Comparison of ENCODE assay signal across 21 mouse cellular contexts in genomic region chr12:5921262-5921661, GRCm38 (mm10).
DNase-seq lines count a peak whose midpoint lies in the region; ATAC-seq and TF ChIP-seq lines count a peak whose summit lies in the region.
"Had no signal": no experiment of that assay in that cellular context is flagged by ENCODE, and none has a peak within 500 bp of the region (broad histone marks: within the 10 kb centered on the region; RNA-seq: fewer than 3 reads in every experiment).

No protein-coding gene starts in this region.

- H3K4me3 ChIP-seq in forebrain, embryonic 13.5 days = no peak overlapping the region
- no peak overlapping the region for H3K4me3 ChIP-seq in forebrain, embryonic 12.5 days (replicated peaks)
- no peak overlapping the region for H3K4me3 ChIP-seq in forebrain, postnatal 0 days (ENCODE audit: low read depth, low read length)
- H3K4me3 ChIP-seq: heart, embryonic 13.5 days; hindbrain, embryonic 13.5 days; limb, embryonic 10.5 days; megakaryocyte, embryonic 14.5 days; midbrain, embryonic 15.5 days; stomach, embryonic 15.5 days had no signal

- no peaks in the 10 kb centered on the region for H3K4me1 ChIP-seq in forebrain, embryonic 13.5 days
- H3K4me1 ChIP-seq in forebrain, embryonic 12.5 days = no peaks in the 10 kb centered on the region
- peaks cover 5% of the 10 kb centered on the region for H3K4me1 ChIP-seq in forebrain, postnatal 0 days (ENCODE audit: insufficient read depth)
- H3K4me1 ChIP-seq: heart, embryonic 13.5 days; limb, embryonic 10.5 days; megakaryocyte, embryonic 14.5 days; midbrain, embryonic 15.5 days; stomach, embryonic 15.5 days had no signal

- no peak for TF ChIP-seq CTCF in forebrain, postnatal 0 days (IDR thresholded peaks at IDR 0.05; ENCODE audit: low read depth)

- no peak overlapping the region for H3K4me2 ChIP-seq in forebrain, embryonic 13.5 days
- H3K4me2 ChIP-seq in forebrain, embryonic 12.5 days = no peak overlapping the region
- H3K4me2 ChIP-seq in forebrain, postnatal 0 days (ENCODE audit: low read depth) = no peak overlapping the region
- H3K4me2 ChIP-seq: heart, embryonic 13.5 days; hindbrain, embryonic 13.5 days; midbrain, embryonic 15.5 days; stomach, embryonic 15.5 days had no signal

- peak; percentile 27 for DNase-seq in Muller cell, postnatal 12 days (ENCODE audit: inconsistent ontology term)
- peak; percentile 31 for DNase-seq in cerebellum, adult 9-10 months
- DNase-seq in forebrain, postnatal 0 days = peak; percentile 72
- no peak for DNase-seq in B cell, adult 2 months
- no peak for DNase-seq in right cerebral cortex, adult 2 months (ENCODE audit: low spot score in 2 of 2)
- DNase-seq in adrenal gland, adult 8-10 months = no peak
- DNase-seq: gastrocnemius, postnatal 10 days; heart, adult 11 months; kidney, adult 8-10 months; kidney, postnatal 14 days; liver, postnatal 0 days; lung, postnatal 14 days; thymus, adult 18-20 months had no signal

- peak; percentile 38; the same call in 1 of the 2 replicates for ATAC-seq in forebrain, embryonic 13.5 days
- no peak for ATAC-seq in forebrain, embryonic 12.5 days (ENCODE audit: low FRiP score)
- ATAC-seq in forebrain, postnatal 0 days = peak; percentile 71
- ATAC-seq: liver, postnatal 0 days; midbrain, embryonic 15.5 days had no signal

- H3K9me3 ChIP-seq in forebrain, embryonic 13.5 days (replicated peaks) = no peaks in the 10 kb centered on the region
- no peaks in the 10 kb centered on the region for H3K9me3 ChIP-seq in forebrain, embryonic 12.5 days
- no peaks in the 10 kb centered on the region for H3K9me3 ChIP-seq in forebrain, postnatal 0 days (ENCODE audit: low read length)
- H3K9me3 ChIP-seq: heart, embryonic 13.5 days; hindbrain, embryonic 13.5 days; limb, embryonic 10.5 days; megakaryocyte, embryonic 14.5 days; midbrain, embryonic 15.5 days; stomach, embryonic 15.5 days had no signal

- H3K27me3 ChIP-seq in forebrain, embryonic 13.5 days = no peaks in the 10 kb centered on the region
- H3K27me3 ChIP-seq in forebrain, embryonic 12.5 days = no peaks in the 10 kb centered on the region
- H3K27me3 ChIP-seq in forebrain, postnatal 0 days (ENCODE audit: insufficient read depth, low read length) = no peaks in the 10 kb centered on the region
- H3K27me3 ChIP-seq: heart, embryonic 13.5 days; hindbrain, embryonic 13.5 days; megakaryocyte, embryonic 14.5 days; midbrain, embryonic 15.5 days; stomach, embryonic 15.5 days had no signal

- no peaks in the 10 kb centered on the region for H3K36me3 ChIP-seq in forebrain, embryonic 13.5 days (ENCODE audit: poor library complexity, severe bottlenecking)
- H3K36me3 ChIP-seq in forebrain, embryonic 12.5 days (replicated peaks) = no peaks in the 10 kb centered on the region
- H3K36me3 ChIP-seq in forebrain, postnatal 0 days (ENCODE audit: insufficient read depth) = no peaks in the 10 kb centered on the region
- H3K36me3 ChIP-seq: heart, embryonic 13.5 days; hindbrain, embryonic 13.5 days; limb, embryonic 10.5 days; midbrain, embryonic 15.5 days; stomach, embryonic 15.5 days had no signal

- H3K9ac ChIP-seq in forebrain, embryonic 13.5 days = no peak overlapping the region
- no peak overlapping the region for H3K9ac ChIP-seq in forebrain, embryonic 12.5 days
- no peak overlapping the region for H3K9ac ChIP-seq in forebrain, postnatal 0 days
- H3K9ac ChIP-seq: heart, embryonic 13.5 days; hindbrain, embryonic 13.5 days; liver, postnatal 0 days; midbrain, embryonic 15.5 days; stomach, embryonic 15.5 days had no signal

- 97% methylated on average over 1 of the region's 1 CpGs for WGBS in forebrain, embryonic 13.5 days
- WGBS in forebrain, embryonic 12.5 days = 100% methylated on average over 1 of the region's 1 CpGs
- 78% methylated on average over 1 of the region's 1 CpGs for WGBS in forebrain, postnatal 0 days

- H3K27ac ChIP-seq in forebrain, embryonic 13.5 days = no peak overlapping the region
- H3K27ac ChIP-seq in forebrain, embryonic 12.5 days = no peak overlapping the region
- H3K27ac ChIP-seq in forebrain, postnatal 0 days (ENCODE audit: low read depth, low read length) = no peak overlapping the region; the same call in 1 of the 2 replicates
- H3K27ac ChIP-seq: heart, embryonic 13.5 days; hindbrain, embryonic 13.5 days; limb, embryonic 10.5 days; midbrain, embryonic 15.5 days; stomach, embryonic 15.5 days had no signal

Comparison
In these comparisons a context has a peak if more than half of its experiments do, and no peak if none do; other contexts are left out.
1. DNase-seq: peak in Muller cell, postnatal 12 days (single experiment), cerebellum, adult 9-10 months (single experiment) and forebrain, postnatal 0 days (single experiment); none in B cell, adult 2 months (0 of 2), right cerebral cortex, adult 2 months (0 of 2) and adrenal gland, adult 8-10 months (single experiment).